Mouse (Mus musculus): ENCODE results near the gene Rsc1a1. TPM values are rescaled to one million over a fixed set of nuclear protein-coding genes. Genes with fewer than 3 reads are reported as not detected.

The Rsc1a1 gene
- 0.51 TPM in 1 of 2 replicates, not detected in the other for total RNA-seq (2023)

DNA sequence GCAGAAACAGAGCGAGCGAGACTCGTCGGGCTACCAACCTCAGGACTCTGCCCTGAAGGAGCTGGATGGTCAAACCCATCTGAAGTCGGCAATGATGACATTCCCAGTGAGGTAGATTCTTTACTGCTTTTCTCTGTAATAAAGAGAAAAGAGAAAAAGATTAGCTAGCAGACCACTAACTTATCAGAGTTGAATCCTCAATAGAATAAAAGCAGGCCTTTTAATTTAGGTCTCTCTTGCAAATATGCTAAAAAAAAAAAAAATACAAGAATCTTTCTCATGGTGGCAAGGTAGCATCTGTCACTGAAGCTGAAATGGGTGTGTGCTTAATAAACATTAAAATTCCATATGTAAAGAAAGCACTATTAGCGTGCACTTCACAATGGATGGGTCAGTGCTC is at the start of gene Rsc1a1:
Gene Rsc1a1 (minus strand): TSS at position 101 of the 400 bp plus-strand sequence.

GRCm38 (mm10) chr4:141722731-141723672 is 37.6 kb upstream of the Rsc1a1 start, which contains the start of gene Ddi2:
Gene Ddi2, minus strand, starts transcription at chr4:141723419.

GRCm38 (mm10) chr4:141664799-141665198 is 20.6 kb downstream of the Rsc1a1 start, which contains the start of gene Plekhm2:
Gene Plekhm2, minus strand, starts transcription at chr4:141664899.

Other genes starting within 250 kb of the Rsc1a1 start
- gene Srarp, start 249.5 kb downstream of the Rsc1a1 start, total RNA-seq (2023): not detected in 2 replicates
- 32.0 and 36.4 TPM in 2 replicates for gene Zbtb17, start 240.9 kb downstream of the Rsc1a1 start, total RNA-seq (2023)
- 88.6 and 113 TPM in 2 replicates for gene Spen, start 147.0 kb downstream of the Rsc1a1 start, total RNA-seq (2023)
- not detected in 2 replicates for gene Fblim1, start 79.5 kb downstream of the Rsc1a1 start, total RNA-seq (2023)
- gene Tmem82, start 67.0 kb downstream of the Rsc1a1 start, total RNA-seq (2023): not detected in 2 replicates
- gene Slc25a34, start 61.8 kb downstream of the Rsc1a1 start, total RNA-seq (2023): 0.22 TPM in 1 of 2 replicates, not detected in the other
- 60.3 and 80.1 TPM in 2 replicates for gene Plekhm2, start 20.7 kb downstream of the Rsc1a1 start, total RNA-seq (2023)
- gene Ddi2, start 37.8 kb upstream of the Rsc1a1 start, total RNA-seq (2023): 33.5 and 45.6 TPM in 2 replicates
- gene Agmat, start 61.1 kb upstream of the Rsc1a1 start, total RNA-seq (2023): not detected in 2 replicates
- 2.8 and 3.2 TPM in 2 replicates for gene Dnajc16, start 105.3 kb upstream of the Rsc1a1 start, total RNA-seq (2023)
- 16.8 and 18.2 TPM in 2 replicates for gene Casp9, start 108.0 kb upstream of the Rsc1a1 start, total RNA-seq (2023)
- gene Cela2a, start 140.6 kb upstream of the Rsc1a1 start, total RNA-seq (2023): not detected in 2 replicates
- not detected in 2 replicates for gene Ctrc, start 160.8 kb upstream of the Rsc1a1 start, total RNA-seq (2023)
- gene Efhd2, start 189.3 kb upstream of the Rsc1a1 start, total RNA-seq (2023): 133 and 142 TPM in 2 replicates

Measured in neutrophil, adult 65 days (primary cell).